Mouse (Mus musculus): Measurements from ENCODE around the gene Cyp3a25.
"Not testable (repeated sequence)": the region's sequence is repeated elsewhere in the genome, so short reads cannot be mapped to it uniquely, and the experiment has no call there.

The Cyp3a25 gene

DNA sequence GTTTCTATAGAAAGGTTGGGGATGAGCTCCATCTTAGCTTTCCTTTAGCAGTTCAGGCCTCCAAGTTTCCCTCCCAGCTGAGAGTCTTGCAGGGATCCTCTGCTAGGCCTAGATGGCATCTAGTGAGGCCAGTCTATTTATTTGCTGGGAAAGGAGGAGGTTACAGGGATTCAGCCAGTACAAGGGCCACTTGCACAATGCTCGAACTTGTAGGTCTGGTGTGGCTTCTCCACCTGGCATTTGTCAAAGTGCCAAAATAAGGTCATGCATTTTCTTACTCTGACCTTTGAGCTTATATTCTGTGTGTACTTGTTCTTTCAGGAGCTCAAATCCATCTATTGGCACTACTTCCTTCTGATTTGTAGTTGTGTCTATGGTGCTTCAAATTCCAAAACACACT is at the start of gene Cyp3a25:
Gene Cyp3a25, minus strand, starts transcription at position 110 of the 400 bp plus-strand sequence.
- CTCF ChIA-PET = not testable (repeated sequence)

DNA sequence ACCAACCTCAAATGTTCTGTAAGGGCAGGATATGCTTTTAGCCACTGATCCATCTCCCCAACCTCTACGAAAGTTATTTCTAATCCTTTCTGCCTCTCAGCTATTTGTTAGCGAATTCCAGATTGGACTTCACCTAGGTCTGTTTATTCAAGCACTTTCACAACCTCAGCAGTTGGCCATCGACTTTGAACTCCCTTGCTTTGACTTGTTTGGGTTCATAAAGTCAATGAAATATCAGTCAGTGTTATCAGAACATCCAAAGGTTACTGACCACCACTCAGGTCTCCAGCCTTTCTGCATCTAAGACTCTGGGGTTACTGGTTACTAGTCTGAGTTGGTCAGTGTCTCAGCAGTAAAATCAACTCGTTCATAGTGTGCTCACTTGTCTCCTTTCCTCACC is 11.7 kb upstream of the Cyp3a25 start:
- CTCF ChIA-PET = no interaction called here

DNA sequence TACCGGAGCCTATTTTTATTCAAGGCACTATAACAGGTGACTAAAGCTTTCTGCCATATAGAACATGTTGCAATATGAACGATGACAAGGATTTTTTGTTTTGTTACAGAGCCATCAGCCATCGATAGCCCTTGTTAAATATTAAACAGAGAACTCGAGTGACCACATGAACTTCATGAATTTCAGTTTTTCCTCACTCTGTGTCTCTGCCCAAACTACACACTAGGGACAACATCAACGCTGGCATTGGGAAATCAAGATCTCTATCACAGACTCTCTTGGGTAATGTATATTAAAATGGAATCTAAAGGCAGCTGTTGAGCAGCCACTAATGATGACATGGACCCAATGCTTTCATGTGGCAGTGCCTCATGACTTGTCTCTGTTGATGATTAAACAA is 8.9 kb upstream of the Cyp3a25 start:
- CTCF ChIA-PET = no interaction called here

DNA sequence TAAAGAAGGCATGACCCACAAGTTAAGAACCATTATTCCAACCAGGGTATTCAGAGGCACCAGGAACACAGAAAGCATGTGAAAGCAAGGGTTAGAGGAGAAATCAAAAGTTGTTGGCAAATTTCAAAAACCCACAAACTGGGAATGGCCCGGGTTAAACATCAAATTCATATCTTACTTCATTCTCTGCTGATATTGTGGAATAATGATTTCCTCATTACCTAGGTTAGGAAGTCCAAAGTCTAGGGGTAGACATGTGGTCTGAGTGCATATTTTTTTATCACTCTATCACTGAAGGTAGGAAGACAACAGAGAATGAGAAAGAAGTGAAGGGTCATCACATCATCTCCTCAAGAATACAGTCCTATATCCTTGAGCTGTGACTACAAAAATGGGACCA is 1.8 kb upstream of the Cyp3a25 start:
- CTCF ChIA-PET = no interaction called here

DNA sequence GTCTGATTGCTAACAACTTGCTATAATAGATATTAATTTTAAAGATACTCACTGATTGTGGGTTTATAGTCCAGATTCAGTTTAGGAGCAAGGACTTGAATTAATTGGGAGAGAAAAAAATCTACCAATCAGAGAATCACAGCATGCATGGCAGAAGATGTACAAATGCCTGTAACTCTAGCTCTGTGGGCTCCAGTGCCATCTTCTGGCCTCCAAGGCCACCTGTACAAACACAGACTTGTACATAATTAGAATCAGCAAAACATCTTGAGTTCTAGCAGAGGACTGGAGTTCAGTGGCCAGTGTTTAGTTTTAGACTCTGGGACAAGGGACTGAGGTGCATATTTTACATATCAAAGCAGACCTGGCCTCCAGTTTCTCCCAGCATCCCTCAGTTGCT is 42.3 kb downstream of the Cyp3a25 start:
- CTCF ChIA-PET = no interaction called here
